Mouse (Mus musculus) layer of hippocampus, adult 11-12 months (tissue): ENCODE measurements at regions not wholly inside any gene's neighbourhood (a gene's known extent, or its start where the extent isn't known, plus 50 kb on each side); places are given as distances from the start of the nearest gene placed in this dataset.

ENCODE experiments used
- DNase-seq: peaks from one replicate; pipeline ENCODE4 v3.0.0; 2022; ENCODE audit warnings: low spot score

DNA sequence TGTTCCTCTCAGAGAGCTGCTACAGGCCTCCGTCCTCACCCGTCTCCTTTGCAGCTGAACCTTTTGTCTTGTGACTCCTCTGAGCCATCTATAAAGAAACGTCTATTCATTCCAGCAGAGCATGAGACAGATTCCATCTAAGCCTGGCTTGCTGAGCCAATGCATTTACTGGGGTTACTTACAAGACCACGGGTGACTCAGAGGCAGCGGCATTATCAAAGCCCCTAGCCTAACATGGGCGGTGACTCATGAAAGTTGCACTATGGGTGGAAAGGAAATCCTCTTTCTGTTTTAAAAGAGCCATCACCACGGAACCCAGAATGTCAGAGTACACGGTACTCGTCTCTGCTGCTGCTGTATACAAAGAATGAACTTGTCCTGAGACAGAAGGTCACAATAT is 62.8 kb upstream of the Rbms3 start:
- no peak for DNase-seq

- no peak for DNase-seq
Measured at GRCm38 (mm10) chr9:117689946-117690345, 60.2 kb upstream of the Rbms3 start.
